Mouse (Mus musculus): ENCODE measurements around the gene Hoxc9. TPM values are rescaled to one million over a fixed set of nuclear protein-coding genes. Genes with fewer than 3 reads are reported as not detected.

Hoxc9 gene
- polyA plus RNA-seq, 1 experiment from 2014 or later, result 0.16 TPM

DNA sequence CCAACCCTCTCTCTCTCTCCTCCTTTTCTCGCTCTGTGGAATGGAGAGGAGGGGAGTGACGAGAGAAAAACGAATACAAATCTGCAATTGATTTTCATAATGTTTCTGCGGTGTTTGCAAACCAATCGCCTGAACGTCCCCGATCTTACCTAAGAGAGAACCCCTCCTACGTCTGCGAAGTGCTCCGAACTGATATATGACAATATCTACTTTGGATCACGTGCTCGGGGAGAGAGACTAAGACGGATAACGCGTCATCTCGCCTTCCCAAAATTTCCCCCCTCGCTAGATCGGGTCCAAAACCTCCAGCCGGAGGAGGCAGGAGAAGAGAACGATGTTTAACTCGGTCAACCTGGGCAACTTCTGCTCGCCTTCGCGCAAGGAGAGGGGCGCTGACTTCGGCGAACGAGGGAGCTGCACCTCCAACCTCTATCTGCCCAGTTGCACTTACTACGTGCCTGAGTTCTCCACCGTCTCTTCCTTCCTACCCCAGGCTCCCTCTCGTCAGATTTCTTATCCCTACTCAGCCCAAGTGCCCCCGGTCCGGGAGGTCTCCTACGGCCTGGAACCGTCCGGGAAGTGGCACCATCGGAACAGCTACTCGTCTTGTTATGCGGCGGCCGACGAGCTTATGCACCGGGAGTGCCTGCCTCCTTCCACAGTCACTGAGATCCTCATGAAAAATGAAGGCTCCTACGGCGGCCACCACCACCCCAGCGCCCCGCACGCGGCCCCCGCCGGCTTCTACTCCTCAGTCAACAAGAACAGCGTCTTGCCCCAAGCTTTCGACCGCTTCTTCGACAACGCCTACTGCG, 21.8 kb upstream of the Hoxc9 start, which contains the start of gene Hoxc11:
TSS of gene Hoxc11 (plus strand) at position 236 of the 815 bp plus-strand sequence.
- Histone ChIP-seq H3K4me3 (ENCODE audit: low read length) (no peak within 1 kb of the TSS), H3K4me2 (ENCODE audit: low read length) (no peak within 1 kb of the TSS), H3K4me1 (ENCODE audit: control insufficient read depth, insufficient read depth, low read depth, low read length) (no peaks in the 10 kb centered on the region; the same call in 1 of the 2 replicates)

DNA sequence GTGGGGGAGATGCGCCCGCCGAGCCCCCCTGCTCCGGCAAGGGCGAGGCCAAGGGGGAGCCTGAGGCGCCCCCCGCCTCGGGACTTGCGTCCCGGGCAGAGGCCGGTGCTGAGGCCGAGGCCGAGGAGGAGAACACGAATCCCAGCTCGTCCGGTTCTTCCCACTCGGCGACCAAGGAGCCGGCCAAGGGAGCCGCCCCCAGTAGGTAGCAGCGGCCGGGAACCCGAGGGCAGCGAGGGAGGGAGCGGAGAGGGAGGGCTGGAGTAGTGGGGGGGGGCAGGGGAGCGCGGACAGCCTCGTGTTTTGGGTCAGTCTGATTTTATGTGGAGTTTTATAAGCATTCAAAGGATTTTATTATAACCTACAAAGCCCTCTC, 21.2 kb upstream of the Hoxc9 start:
- Histone ChIP-seq H3K27me3 (replicated peaks; ENCODE audit: control insufficient read depth, insufficient read depth, low read length) (peaks cover 77% of the 10 kb centered on the region), H3K9ac (ENCODE audit: low read depth, low read length) (no peak overlapping the region), H3K36me3 (ENCODE audit: control insufficient read depth, insufficient read depth, low read length) (no peaks in the 10 kb centered on the region), H3K27ac (ENCODE audit: low read depth, low read length) (no peak overlapping the region), H3K4me2 (ENCODE audit: low read length) (no peak overlapping the region), H3K9me3 (ENCODE audit: control insufficient read depth, low read length) (no peaks in the 10 kb centered on the region), H3K4me1 (ENCODE audit: control insufficient read depth, insufficient read depth, low read depth, low read length) (no peaks in the 10 kb centered on the region; the same call in 1 of the 2 replicates), H3K4me3 (ENCODE audit: low read length) (no peak overlapping the region)
- under 1% methylated on average over 27 of the region's 28 CpGs for WGBS
- ATAC-seq, result no peak

More for the DNA sequence above, 21.8 kb upstream of the Hoxc9 start, which contains the start of gene Hoxc11:
- peaks cover 77% of the 10 kb centered on the region for H3K27me3 ChIP-seq (replicated peaks; ENCODE audit: control insufficient read depth, insufficient read depth, low read length)
- no peak for ATAC-seq
- no peak within 1 kb of the TSS for H3K27ac ChIP-seq (ENCODE audit: low read depth, low read length)
- no peak within 1 kb of the TSS for H3K9ac ChIP-seq (ENCODE audit: low read depth, low read length)
- no peaks in the 10 kb centered on the region for H3K36me3 ChIP-seq (ENCODE audit: control insufficient read depth, insufficient read depth, low read length)
- WGBS, result under 1% methylated on average over 57 of the region's 57 CpGs
- H3K9me3 ChIP-seq (ENCODE audit: control insufficient read depth, low read length), result no peaks in the 10 kb centered on the region

DNA sequence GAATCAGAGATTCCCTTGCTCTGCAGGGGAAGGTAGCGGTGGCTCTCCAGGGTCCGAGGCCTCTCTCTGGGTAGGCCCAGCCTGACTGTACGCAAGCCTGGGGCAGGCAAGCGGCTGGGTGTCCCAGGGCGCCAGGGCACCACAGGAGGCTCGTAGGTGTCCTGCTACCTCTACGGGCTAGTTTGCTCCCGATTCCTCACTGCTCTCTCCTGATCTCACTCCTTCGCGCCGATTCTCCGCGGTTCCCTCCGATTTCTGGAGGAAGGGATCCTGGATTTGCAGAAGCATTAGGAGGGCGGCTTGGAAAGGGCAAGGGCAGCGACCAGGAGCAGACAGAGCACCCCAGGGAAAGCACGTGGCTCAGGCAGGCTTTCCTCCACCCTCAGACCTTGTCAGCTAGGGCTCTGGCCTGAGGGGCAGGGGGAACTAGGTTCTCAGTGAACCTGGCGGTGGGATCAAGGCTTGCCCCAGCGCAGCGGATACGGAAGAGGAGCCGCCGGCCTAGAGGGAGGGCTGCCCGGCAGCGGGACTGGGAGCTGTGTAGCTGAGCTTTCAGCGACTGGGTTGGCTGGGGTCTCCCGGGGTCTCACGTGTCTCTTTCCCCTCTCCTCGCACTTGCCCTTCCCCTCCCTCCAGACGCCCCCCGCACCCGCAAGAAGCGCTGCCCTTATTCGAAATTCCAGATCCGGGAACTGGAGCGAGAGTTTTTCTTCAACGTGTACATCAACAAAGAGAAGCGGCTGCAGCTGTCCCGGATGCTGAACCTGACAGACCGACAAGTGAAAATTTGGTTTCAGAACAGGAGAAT, 20.2 kb upstream of the Hoxc9 start:
- Histone ChIP-seq H3K27me3 (replicated peaks; ENCODE audit: control insufficient read depth, insufficient read depth, low read length) (peaks cover 79% of the 10 kb centered on the region), H3K27ac (ENCODE audit: low read depth, low read length) (no peak overlapping the region), H3K9ac (ENCODE audit: low read depth, low read length) (no peak overlapping the region), H3K9me3 (ENCODE audit: control insufficient read depth, low read length) (no peaks in the 10 kb centered on the region), H3K4me2 (ENCODE audit: low read length) (no peak overlapping the region), H3K4me1 (ENCODE audit: control insufficient read depth, insufficient read depth, low read depth, low read length) (no peaks in the 10 kb centered on the region; the same call in 1 of the 2 replicates), H3K36me3 (ENCODE audit: control insufficient read depth, insufficient read depth, low read length) (no peaks in the 10 kb centered on the region), H3K4me3 (ENCODE audit: low read length) (no peak overlapping the region)
- under 1% methylated on average over 39 of the region's 40 CpGs for WGBS
- ATAC-seq, result no peak

DNA sequence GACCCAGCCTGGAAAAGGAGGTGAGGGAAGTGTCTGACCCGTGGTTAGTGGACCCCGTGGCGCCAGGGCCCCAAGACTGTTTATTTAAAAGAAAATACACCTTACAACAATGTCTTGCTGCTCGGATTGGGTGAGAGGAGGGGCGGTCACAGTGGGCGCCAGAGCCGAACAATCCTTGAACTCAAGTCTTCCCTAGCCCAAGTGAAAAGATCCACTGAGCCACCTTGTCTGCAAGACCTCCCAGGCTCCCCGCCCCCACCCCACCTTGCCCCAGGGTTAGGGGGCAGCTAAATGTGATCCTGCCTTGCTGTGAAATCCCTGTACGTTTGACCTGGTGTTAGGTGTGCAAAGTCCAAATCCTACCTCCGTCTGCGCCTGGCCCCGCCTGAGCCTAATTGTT, 19.3 kb upstream of the Hoxc9 start:
- Histone ChIP-seq H3K9ac (ENCODE audit: low read depth, low read length) (no peak overlapping the region), H3K36me3 (ENCODE audit: control insufficient read depth, insufficient read depth, low read length) (no peaks in the 10 kb centered on the region), H3K4me3 (ENCODE audit: low read length) (no peak overlapping the region), H3K27me3 (replicated peaks; ENCODE audit: control insufficient read depth, insufficient read depth, low read length) (peaks cover 79% of the 10 kb centered on the region), H3K9me3 (ENCODE audit: control insufficient read depth, low read length) (no peaks in the 10 kb centered on the region), H3K4me2 (ENCODE audit: low read length) (no peak overlapping the region), H3K27ac (ENCODE audit: low read depth, low read length) (no peak overlapping the region), H3K4me1 (ENCODE audit: control insufficient read depth, insufficient read depth, low read depth, low read length) (no peaks in the 10 kb centered on the region; the same call in 1 of the 2 replicates)
- 3% methylated on average over 12 of the region's 12 CpGs for whole genome bisulfite sequencing
- ATAC-seq, result no peak

DNA sequence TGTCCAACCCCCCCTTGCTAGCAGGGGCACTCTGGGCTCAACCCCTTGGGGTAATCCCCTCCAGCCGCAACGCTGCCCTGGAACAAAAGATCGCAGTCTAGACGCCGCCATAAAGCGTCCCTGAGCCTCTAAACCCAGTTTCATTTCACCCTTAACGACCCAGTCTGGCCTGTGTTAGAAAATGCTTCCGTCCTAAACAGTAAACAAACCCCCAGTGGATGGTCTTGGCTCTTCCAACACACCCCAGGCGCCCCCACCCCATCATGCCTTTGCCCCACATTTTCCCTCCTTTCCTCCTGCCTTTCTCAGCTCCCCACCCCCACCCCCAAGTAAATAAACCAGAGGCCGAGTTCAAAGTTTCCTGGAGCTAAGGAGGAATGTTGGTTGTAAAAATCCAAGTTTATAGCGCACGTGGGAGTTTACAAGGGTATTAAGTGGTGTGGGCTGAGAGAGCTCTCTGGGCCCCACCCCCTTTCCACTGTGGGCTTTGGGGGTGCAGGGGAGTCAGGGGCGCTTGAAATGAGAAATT, 16.5 kb upstream of the Hoxc9 start:
- peaks cover 85% of the 10 kb centered on the region for H3K27me3 ChIP-seq (replicated peaks; ENCODE audit: control insufficient read depth, insufficient read depth, low read length)
- no peaks in the 10 kb centered on the region for H3K36me3 ChIP-seq (ENCODE audit: control insufficient read depth, insufficient read depth, low read length)
- H3K4me2 ChIP-seq (ENCODE audit: low read length), result no peak overlapping the region
- H3K9ac ChIP-seq (ENCODE audit: low read depth, low read length), result no peak overlapping the region
- no peaks in the 10 kb centered on the region for H3K9me3 ChIP-seq (ENCODE audit: control insufficient read depth, low read length)
- no peak overlapping the region for H3K4me3 ChIP-seq (ENCODE audit: low read length)
- H3K4me1 ChIP-seq (ENCODE audit: control insufficient read depth, insufficient read depth, low read depth, low read length), result no peaks in the 10 kb centered on the region; the same call in 1 of the 2 replicates
- H3K27ac ChIP-seq (ENCODE audit: low read depth, low read length), result no peak overlapping the region
- under 1% methylated on average over 13 of the region's 13 CpGs for WGBS
- ATAC-seq, result no peak

DNA sequence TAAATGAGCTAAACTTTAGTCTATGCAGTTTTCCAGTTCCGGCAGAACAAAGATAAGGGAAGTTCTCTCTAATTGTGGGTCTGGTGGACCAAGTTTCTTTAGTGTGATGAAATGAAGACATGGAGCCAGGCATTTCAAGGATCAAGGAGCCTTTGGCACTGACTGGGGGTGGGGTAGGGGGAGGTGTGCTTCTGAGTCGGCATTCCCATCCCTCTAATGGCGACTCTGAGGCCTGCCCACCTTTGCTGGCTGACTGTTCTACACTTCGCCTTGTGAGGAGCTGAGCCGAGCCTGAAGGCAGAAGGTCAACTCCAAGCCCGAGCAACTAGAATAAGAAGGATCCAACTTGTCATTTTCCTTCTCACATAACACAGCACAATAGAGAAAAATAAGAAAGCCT, 14.5 kb upstream of the Hoxc9 start:
- no peak for ATAC-seq
- Histone ChIP-seq H3K27ac (ENCODE audit: low read depth, low read length) (no peak overlapping the region), H3K36me3 (ENCODE audit: control insufficient read depth, insufficient read depth, low read length) (no peaks in the 10 kb centered on the region), H3K27me3 (replicated peaks; ENCODE audit: control insufficient read depth, insufficient read depth, low read length) (peaks cover 87% of the 10 kb centered on the region), H3K9me3 (ENCODE audit: control insufficient read depth, low read length) (no peaks in the 10 kb centered on the region), H3K4me2 (ENCODE audit: low read length) (no peak overlapping the region), H3K4me3 (ENCODE audit: low read length) (no peak overlapping the region), H3K4me1 (ENCODE audit: control insufficient read depth, insufficient read depth, low read depth, low read length) (peaks cover 4% of the 10 kb centered on the region; the same call in 1 of the 2 replicates), H3K9ac (ENCODE audit: low read depth, low read length) (no peak overlapping the region)
- 2% methylated on average over 6 of the region's 6 CpGs for WGBS

DNA sequence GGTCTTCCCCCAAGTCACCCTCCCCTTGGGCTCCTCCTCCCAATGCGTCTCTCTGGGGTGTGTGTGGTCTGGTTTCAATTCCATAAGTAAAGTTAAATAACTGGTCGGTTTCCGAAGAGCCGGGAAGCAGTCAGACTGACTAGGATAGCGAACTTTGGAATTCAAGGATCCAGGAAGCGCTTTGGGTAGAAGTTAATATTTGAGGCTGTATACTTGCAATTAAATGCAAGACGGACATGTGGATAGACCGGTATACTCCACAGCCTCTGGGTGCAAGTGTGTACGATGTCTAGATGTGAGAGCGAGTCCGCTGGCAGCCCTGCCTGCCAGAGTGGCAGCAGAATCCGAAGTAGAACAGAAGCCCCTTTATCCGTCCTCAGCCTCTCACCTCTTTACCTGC, 13.7 kb upstream of the Hoxc9 start:
- H3K9ac ChIP-seq (ENCODE audit: low read depth, low read length), result no peak overlapping the region
- peaks cover 87% of the 10 kb centered on the region for H3K27me3 ChIP-seq (replicated peaks; ENCODE audit: control insufficient read depth, insufficient read depth, low read length)
- H3K4me2 ChIP-seq (ENCODE audit: low read length), result no peak overlapping the region
- no peak overlapping the region for H3K4me3 ChIP-seq (ENCODE audit: low read length)
- H3K9me3 ChIP-seq (ENCODE audit: control insufficient read depth, low read length), result no peaks in the 10 kb centered on the region
- no peak for ATAC-seq
- WGBS, result 3% methylated on average over 13 of the region's 13 CpGs
- no peaks in the 10 kb centered on the region for H3K36me3 ChIP-seq (ENCODE audit: control insufficient read depth, insufficient read depth, low read length)
- H3K4me1 ChIP-seq (ENCODE audit: control insufficient read depth, insufficient read depth, low read depth, low read length), result peaks cover 4% of the 10 kb centered on the region; the same call in 1 of the 2 replicates
- H3K27ac ChIP-seq (ENCODE audit: low read depth, low read length), result no peak overlapping the region

DNA sequence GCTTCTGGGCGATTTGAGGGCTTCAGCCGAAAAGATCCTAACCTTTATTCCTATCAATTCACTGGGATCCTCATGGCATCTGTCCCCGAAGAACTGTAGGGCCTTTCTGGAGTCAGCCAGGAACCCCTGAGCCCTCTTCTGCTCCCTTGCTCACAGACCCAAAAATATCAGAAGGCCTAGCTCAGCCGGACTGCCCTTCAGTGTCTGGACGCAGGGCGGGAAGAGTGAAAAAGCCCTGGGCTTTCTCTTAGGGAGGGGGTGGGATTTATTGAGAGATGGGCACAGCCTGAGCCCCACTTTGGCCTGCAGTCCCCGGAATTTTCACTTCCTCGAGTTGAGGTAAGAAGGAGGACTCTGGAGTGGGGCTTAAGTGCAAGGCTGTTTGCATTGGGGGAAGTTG, 13.0 kb upstream of the Hoxc9 start:
- WGBS, result 2% methylated on average over 8 of the region's 8 CpGs
- no peak for ATAC-seq
- peaks cover 4% of the 10 kb centered on the region; the same call in 1 of the 2 replicates for H3K4me1 ChIP-seq (ENCODE audit: control insufficient read depth, insufficient read depth, low read depth, low read length)
- H3K27ac ChIP-seq (ENCODE audit: low read depth, low read length), result no peak overlapping the region
- H3K9me3 ChIP-seq (ENCODE audit: control insufficient read depth, low read length), result no peaks in the 10 kb centered on the region
- H3K9ac ChIP-seq (ENCODE audit: low read depth, low read length), result no peak overlapping the region
- no peak overlapping the region for H3K4me3 ChIP-seq (ENCODE audit: low read length)
- H3K4me2 ChIP-seq (ENCODE audit: low read length), result no peak overlapping the region
- H3K36me3 ChIP-seq (ENCODE audit: control insufficient read depth, insufficient read depth, low read length), result no peaks in the 10 kb centered on the region
- H3K27me3 ChIP-seq (replicated peaks; ENCODE audit: control insufficient read depth, insufficient read depth, low read length), result peaks cover 85% of the 10 kb centered on the region

All from hindbrain, embryonic 16.5 days (tissue).